Mouse (Mus musculus) embryonic fibroblast, embryonic 13.5 days (primary cell): Measurements from ENCODE around the gene Iqca.

Experiments
- CTCF ChIP-seq: IDR thresholded peaks from 2 replicates; pipeline ENCODE4 v1.5.1; 2011; ENCODE audit warnings: mild to moderate bottlenecking, control low read depth, low read length, moderate library complexity, borderline replicate concordance; ENCODE audit not compliant: insufficient read depth
- POLR2A ChIP-seq: IDR thresholded peaks from 2 replicates; pipeline ENCODE4 v1.6.1; 2011; ENCODE audit warnings: low read depth, mild to moderate bottlenecking, control low read depth, low read length, moderate library complexity

GRCm38 (mm10) chr1:90103896-90104487 is 49.2 kb downstream of the Iqca start:
- TF ChIP-seq CTCF: no peak
- TF ChIP-seq POLR2A: no peak
